Mouse (Mus musculus) midbrain, embryonic 10.5 days (tissue): ENCODE results near the gene Il9r. TPM values are rescaled to one million over a fixed set of nuclear protein-coding genes. Genes with fewer than 3 reads are reported as not detected.

Experiments
- DNase-seq: peaks from one replicate; pipeline ENCODE4 v3.0.0-alpha.2; 2017; ENCODE audit warnings: low spot score
- H3K27ac ChIP-seq: fragments of 300-500 bp; sonication (generic); replicated peaks from 2 replicates; pipeline ENCODE4 v1.5.1; 2016; ENCODE audit warnings: mild to moderate bottlenecking
- H3K27me3 ChIP-seq: fragments of 300-500 bp; sonication (generic); 2 replicates; pipeline ENCODE4 v1.6.1; 2016; ENCODE audit warnings: low read depth, mild to moderate bottlenecking; ENCODE audit not compliant: poor library complexity, severe bottlenecking
- H3K36me3 ChIP-seq: fragments of 300-500 bp; sonication (generic); 2 replicates; pipeline ENCODE4 v1.6.1; 2016; ENCODE audit warnings: mild to moderate bottlenecking, moderate library complexity
- H3K4me1 ChIP-seq: fragments of 300-500 bp; sonication (generic); 2 replicates; pipeline ENCODE4 v1.6.1; 2016
- H3K4me3 ChIP-seq: fragments of 300-500 bp; sonication (generic); 2 replicates; pipeline ENCODE4 v1.5.1; 2016; ENCODE audit warnings: mild to moderate bottlenecking, moderate library complexity
- H3K9me3 ChIP-seq: fragments of 300-500 bp; sonication (generic); replicated peaks from 2 replicates; pipeline ENCODE4 v1.6.1; 2016; ENCODE audit warnings: mild to moderate bottlenecking
- WGBS: fragments of 180-500 bp; shearing (Covaris S2); methylation state at CpG from one replicate; pipeline ENCODE4 v1.1.7; 2016; 5-methylcytosine and 5-hydroxymethylcytosine counted together
- polyA plus RNA-seq: library from polyadenylated mRNA; unstranded; fragments of >200 nt; fragmentation: Nextera tagmentation; extraction: Ambion mirVana; gene quantifications from 2 replicates; pipeline ENCODE4 v1.2.1, GENCODE M21; 2016

Il9r gene
- polyA plus RNA-seq, 1 experiment from 2014 or later, result not detected

DNA sequence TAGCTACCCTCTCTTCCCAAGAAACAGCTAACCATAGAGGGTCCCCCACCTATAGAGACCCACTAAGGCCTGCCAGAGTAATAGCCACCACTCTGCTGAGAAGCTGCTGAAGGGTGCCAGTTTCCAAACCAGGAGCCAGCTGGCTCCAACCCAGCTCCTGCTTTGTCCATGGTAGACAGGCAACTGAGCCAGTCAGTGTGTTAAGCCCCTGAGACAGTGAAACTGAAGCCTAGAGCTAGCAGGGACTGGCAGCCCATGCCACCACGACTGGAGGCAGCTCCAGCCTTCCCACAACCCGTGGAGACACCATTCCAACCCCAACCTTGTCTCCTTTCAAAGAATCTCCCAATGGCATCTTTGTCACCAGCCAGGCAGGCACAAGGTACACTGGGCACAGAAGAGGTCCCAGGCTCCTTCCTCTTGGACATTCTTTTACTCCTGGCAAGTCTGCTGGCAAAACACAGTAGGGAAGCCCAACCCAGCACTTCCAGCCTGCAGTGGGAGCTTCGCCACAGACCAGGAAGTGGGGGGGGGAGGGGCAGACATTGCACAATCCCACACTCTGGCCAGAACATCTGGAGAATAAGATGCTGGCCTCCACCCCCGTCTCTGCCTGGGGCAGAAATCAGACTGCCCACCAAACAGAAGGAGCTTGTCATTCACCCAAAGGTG, 24.5 kb upstream of the Il9r start:
- H3K4me1 ChIP-seq, result peaks cover 67% of the 10 kb centered on the region
- 0 out of 2 replicates have a peak overlapping the region, but pooled peaks have one; percentile 5 for H3K27ac ChIP-seq
- H3K36me3 ChIP-seq, result peaks cover 16% of the 10 kb centered on the region
- H3K27me3 ChIP-seq, result peaks cover 48% of the 10 kb centered on the region
- no peaks in the 10 kb centered on the region for H3K9me3 ChIP-seq
- WGBS, result 44% methylated on average over 4 of the region's 4 CpGs
- no peak overlapping the region for H3K4me3 ChIP-seq
- DNase-seq, result no peak

GRCm38 (mm10) chr11:32223297-32223967, 23.4 kb upstream of the Il9r start:
- 68% methylated on average over 4 of the region's 4 CpGs for WGBS
- H3K4me3 ChIP-seq, result no peak overlapping the region
- peaks cover 48% of the 10 kb centered on the region for H3K27me3 ChIP-seq
- no peaks in the 10 kb centered on the region for H3K9me3 ChIP-seq
- H3K4me1 ChIP-seq, result peaks cover 77% of the 10 kb centered on the region
- DNase-seq, result no peak
- no peak overlapping the region for H3K27ac ChIP-seq
- H3K36me3 ChIP-seq, result peaks cover 4% of the 10 kb centered on the region

DNA sequence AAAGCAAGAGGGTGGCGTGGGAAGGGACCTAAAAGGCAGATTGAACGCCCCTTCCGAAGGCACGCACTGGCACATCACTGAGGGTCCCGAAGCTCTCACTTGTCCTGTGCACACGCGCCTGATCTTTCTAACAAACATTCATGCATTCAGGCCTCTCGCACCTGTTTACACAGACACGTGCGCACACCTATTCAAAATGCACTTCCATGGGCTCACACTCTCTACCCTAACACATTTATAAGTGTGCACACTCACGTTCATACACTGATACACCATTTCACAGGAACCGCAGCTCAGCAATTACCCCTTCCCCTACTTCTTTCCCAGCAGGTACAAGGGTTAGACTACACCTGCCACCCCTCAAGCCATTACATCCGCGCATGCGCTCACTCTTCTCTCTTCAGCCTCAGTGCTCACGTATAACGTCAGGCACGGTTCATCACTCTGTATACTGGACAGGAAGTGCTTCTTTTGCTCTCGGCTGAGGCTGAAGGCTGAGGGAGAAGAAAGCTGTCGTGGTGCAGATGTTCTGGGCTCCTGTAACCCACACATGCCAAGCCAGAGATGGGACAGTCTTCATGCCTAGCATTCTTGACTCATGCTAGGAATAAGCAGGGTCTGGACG, 22.6 kb upstream of the Il9r start:
- Histone ChIP-seq H3K9me3 (no peaks in the 10 kb centered on the region), H3K4me3 (peak overlapping the region; percentile 82), H3K4me1 (peaks cover 81% of the 10 kb centered on the region), H3K27ac (peak overlapping the region; percentile 88; the same call in 1 of the 2 replicates), H3K36me3 (no peaks in the 10 kb centered on the region), H3K27me3 (peaks cover 48% of the 10 kb centered on the region)
- DNase-seq, result no peak
- WGBS, result 10% methylated on average over 21 of the region's 21 CpGs

GRCm38 (mm10) chr11:32221951-32222409, 21.9 kb upstream of the Il9r start, which contains the start of gene Rhbdf1:
Rhbdf1 (minus strand) TSS chr11:32222300.
- Histone ChIP-seq H3K36me3 (no peaks in the 10 kb centered on the region), H3K27me3 (peaks cover 48% of the 10 kb centered on the region), H3K4me3 (peak within 1 kb of the TSS; percentile 82), H3K4me1 (peaks cover 74% of the 10 kb centered on the region), H3K27ac (peak within 1 kb of the TSS; percentile 88), H3K9me3 (no peaks in the 10 kb centered on the region)
- peak; percentile 64 for DNase-seq
- WGBS, result under 1% methylated on average over 72 of the region's 72 CpGs

DNA sequence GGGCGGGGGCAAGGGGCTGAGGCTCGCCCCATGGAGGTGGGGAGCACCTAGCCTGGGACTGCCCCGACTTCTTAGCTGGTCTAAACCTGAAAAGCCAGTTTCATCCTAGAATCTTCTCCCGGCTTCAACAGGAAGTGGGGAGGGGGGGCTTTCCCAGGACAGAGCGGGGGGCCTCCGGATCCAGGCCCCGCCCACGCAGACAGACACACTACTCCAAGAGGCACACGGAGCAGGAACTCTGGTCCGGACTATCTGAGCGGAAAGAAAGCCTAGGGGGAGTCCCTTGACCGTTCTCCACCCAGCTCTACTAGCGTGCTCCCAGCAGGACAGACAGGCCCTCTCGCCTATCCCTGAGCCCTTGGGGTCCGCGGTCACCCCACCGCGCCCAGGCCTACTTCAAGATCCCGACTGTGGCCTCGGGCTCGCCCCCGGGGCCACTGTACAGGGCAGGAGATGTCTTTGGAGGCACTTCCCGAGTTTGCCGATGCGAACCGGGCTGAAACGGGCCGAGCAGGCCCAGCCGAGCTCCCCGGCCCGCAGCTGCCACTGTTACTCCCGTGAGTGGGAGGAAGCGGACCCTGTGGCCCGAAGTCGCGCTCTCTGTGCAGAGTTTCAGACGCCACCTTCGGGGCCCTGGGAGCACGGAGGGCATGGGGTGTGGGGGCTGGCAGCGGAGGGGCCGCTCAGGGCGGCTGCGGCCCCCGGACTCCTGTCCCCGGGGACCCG, 21.3 kb upstream of the Il9r start:
- Histone ChIP-seq H3K4me3 (peak overlapping the region; percentile 82), H3K27ac (peak overlapping the region; percentile 88), H3K27me3 (peaks cover 48% of the 10 kb centered on the region), H3K9me3 (no peaks in the 10 kb centered on the region), H3K36me3 (no peaks in the 10 kb centered on the region), H3K4me1 (peaks cover 68% of the 10 kb centered on the region)
- under 1% methylated on average over 46 of the region's 46 CpGs for WGBS
- peak; percentile 64 for DNase-seq

DNA sequence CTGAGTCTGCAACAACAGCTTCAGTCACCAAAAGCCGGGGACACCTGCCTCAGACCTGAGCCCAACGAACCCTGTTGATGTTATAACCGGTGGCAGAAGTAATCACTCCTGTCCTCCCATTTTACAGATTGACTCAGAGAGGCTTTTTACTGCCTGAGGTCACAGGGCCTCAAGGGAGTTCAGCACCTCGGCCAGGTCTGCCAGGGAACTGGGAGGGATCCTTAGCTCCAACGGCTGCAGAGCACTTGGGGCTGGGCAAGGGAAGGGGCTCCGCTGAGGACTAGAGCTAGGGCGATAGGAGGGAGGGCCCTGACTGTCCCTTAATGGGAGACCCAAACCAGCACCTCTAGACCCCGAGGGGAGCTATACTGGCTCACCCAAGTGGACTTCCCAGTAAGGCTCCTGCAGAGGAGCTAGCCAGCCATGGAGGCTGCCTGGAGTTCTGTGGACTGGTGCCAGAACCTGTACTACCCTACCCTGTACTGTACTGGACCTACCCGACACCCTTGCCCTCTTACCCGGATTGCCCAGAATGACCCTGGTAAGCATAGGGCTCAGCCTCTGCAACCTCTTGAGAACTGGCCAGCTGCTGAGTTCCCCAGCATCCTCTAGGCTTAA, 20.6 kb upstream of the Il9r start:
- Histone ChIP-seq H3K27me3 (peaks cover 48% of the 10 kb centered on the region), H3K27ac (peak overlapping the region; percentile 88), H3K4me1 (peaks cover 62% of the 10 kb centered on the region), H3K4me3 (peak overlapping the region; percentile 82), H3K36me3 (peaks cover 5% of the 10 kb centered on the region), H3K9me3 (no peaks in the 10 kb centered on the region)
- 35% methylated on average over 10 of the region's 10 CpGs for WGBS
- peak; percentile 17 for DNase-seq

- peaks cover 17% of the 10 kb centered on the region for H3K36me3 ChIP-seq
- DNase-seq, result no peak
- H3K27me3 ChIP-seq, result peaks cover 37% of the 10 kb centered on the region
- no peak overlapping the region for H3K27ac ChIP-seq
- H3K4me3 ChIP-seq, result no peak overlapping the region
- no peaks in the 10 kb centered on the region for H3K9me3 ChIP-seq
- H3K4me1 ChIP-seq, result peaks cover 48% of the 10 kb centered on the region
- WGBS, result 91% methylated on average over 10 of the region's 10 CpGs
These were observed 19.2 kb upstream of the Il9r start for GRCm38 (mm10) chr11:32219287-32219686.

GRCm38 (mm10) chr11:32218501-32219050, 18.5 kb upstream of the Il9r start:
- Histone ChIP-seq H3K4me1 (peaks cover 48% of the 10 kb centered on the region), H3K4me3 (no peak overlapping the region), H3K27me3 (peaks cover 30% of the 10 kb centered on the region), H3K36me3 (peaks cover 24% of the 10 kb centered on the region), H3K27ac (peak overlapping the region; percentile 77), H3K9me3 (no peaks in the 10 kb centered on the region)
- no peak for DNase-seq
- 61% methylated on average over 6 of the region's 6 CpGs for WGBS

DNA sequence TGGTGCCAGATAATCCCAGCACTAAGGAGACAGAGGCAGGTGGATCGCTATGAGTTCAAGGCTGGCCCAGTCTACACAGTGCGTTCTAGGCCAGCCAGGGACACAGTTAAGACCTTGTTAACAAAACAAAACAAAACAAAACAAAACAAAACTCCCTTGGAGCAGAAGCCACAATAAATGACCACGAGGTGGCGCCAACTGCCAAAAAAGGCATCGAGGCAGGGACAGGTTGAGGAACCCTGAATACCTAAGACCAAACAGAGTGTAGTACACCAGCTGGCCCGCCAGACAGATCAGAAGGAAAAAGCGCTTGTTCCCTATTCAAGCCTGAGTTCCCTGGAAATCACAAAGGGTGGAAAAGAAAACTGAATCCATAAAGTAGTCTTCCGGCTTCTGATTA, 16.8 kb upstream of the Il9r start:
- Histone ChIP-seq H3K27me3 (peaks cover 14% of the 10 kb centered on the region), H3K36me3 (peaks cover 41% of the 10 kb centered on the region), H3K4me3 (no peak overlapping the region), H3K4me1 (peaks cover 37% of the 10 kb centered on the region), H3K27ac (no peak overlapping the region), H3K9me3 (no peaks in the 10 kb centered on the region)
- 22% methylated on average over 8 of the region's 8 CpGs for WGBS
- DNase-seq, result peak; percentile 79

GRCm38 (mm10) chr11:32215372-32216162, 15.5 kb upstream of the Il9r start:
- Histone ChIP-seq H3K27ac (no peak overlapping the region), H3K9me3 (no peaks in the 10 kb centered on the region), H3K4me3 (no peak overlapping the region), H3K36me3 (peaks cover 54% of the 10 kb centered on the region), H3K4me1 (peaks cover 24% of the 10 kb centered on the region), H3K27me3 (peaks cover 8% of the 10 kb centered on the region)
- DNase-seq, result no peak
- 93% methylated on average over 18 of the region's 18 CpGs for WGBS

- Histone ChIP-seq H3K27ac (no peak overlapping the region), H3K27me3 (no peaks in the 10 kb centered on the region), H3K9me3 (no peaks in the 10 kb centered on the region), H3K4me3 (no peak overlapping the region), H3K4me1 (peaks cover 9% of the 10 kb centered on the region), H3K36me3 (peaks cover 86% of the 10 kb centered on the region)
- no peak for DNase-seq
- 91% methylated on average over 9 of the region's 9 CpGs for WGBS
These were observed 10.5 kb upstream of the Il9r start for GRCm38 (mm10) chr11:32210623-32211022.
